Mouse (Mus musculus) lung, embryonic 15.5 days (tissue): ENCODE results near the gene Itpk1. TPM values are rescaled to one million over a fixed set of nuclear protein-coding genes. Genes with fewer than 3 reads are reported as not detected.

Source experiments
- ATAC-seq: fragments of 200-750 bp; cut with Nextera tagmentation; 2 replicates; pipeline ENCODE4 v1.8.0; 2017; ENCODE audit warnings: moderate number of reproducible peaks, borderline replicate concordance; ENCODE audit not compliant: low FRiP score, low TSS enrichment; ENCODE audit errors: extremely low read depth
- H3K27ac ChIP-seq: fragments of 300-500 bp; sonication (generic); 2 replicates; pipeline ENCODE4 v1.5.1; 2015; ENCODE audit warnings: moderate library complexity, mild to moderate bottlenecking, inconsistent platforms
- H3K27me3 ChIP-seq: fragments of 300-500 bp; sonication (generic); 2 replicates; pipeline ENCODE4 v1.6.1; 2015; ENCODE audit warnings: inconsistent platforms
- H3K36me3 ChIP-seq: fragments of 300-500 bp; sonication (generic); 2 replicates; pipeline ENCODE4 v1.6.1; 2015; ENCODE audit warnings: inconsistent platforms
- H3K4me1 ChIP-seq: fragments of 300-500 bp; sonication (generic); 2 replicates; pipeline ENCODE4 v1.6.1; 2015; ENCODE audit warnings: inconsistent platforms
- H3K4me2 ChIP-seq: fragments of 300-500 bp; sonication (generic); 2 replicates; pipeline ENCODE4 v1.6.1; 2015; ENCODE audit warnings: inconsistent platforms, mild to moderate bottlenecking, moderate library complexity
- H3K4me3 ChIP-seq: fragments of 300-500 bp; sonication (generic); 2 replicates; pipeline ENCODE4 v1.5.1; 2015; ENCODE audit warnings: mild to moderate bottlenecking, inconsistent platforms
- H3K9ac ChIP-seq: fragments of 300-500 bp; sonication (generic); 2 replicates; pipeline ENCODE4 v1.6.1; 2015; ENCODE audit warnings: inconsistent platforms
- H3K9me3 ChIP-seq: fragments of 300-500 bp; sonication (generic); 2 replicates; pipeline ENCODE4 v1.6.1; 2016; ENCODE audit warnings: inconsistent platforms
- WGBS: fragments of 180-500 bp; shearing (Covaris S2); methylation state at CpG from one replicate; pipeline ENCODE4 v1.1.7; 2015; 5-methylcytosine and 5-hydroxymethylcytosine counted together
- polyA plus RNA-seq: library from polyadenylated mRNA; unstranded; fragments of >200 nt; fragmentation: Nextera tagmentation; extraction: Ambion mirVana; gene quantifications from 2 replicates; pipeline ENCODE4 v1.2.1, GENCODE M21; 2015

The Itpk1 gene
- polyA plus RNA-seq, 1 experiment from 2014 or later: 9.6 TPM

- H3K9me3 ChIP-seq: no peaks in the 10 kb centered on the region
- 38% methylated on average over 1 of the region's 1 CpGs for WGBS
- no peak overlapping the region for H3K9ac ChIP-seq
- no peaks in the 10 kb centered on the region for H3K27me3 ChIP-seq
- no peaks in the 10 kb centered on the region for H3K36me3 ChIP-seq
- H3K4me2 ChIP-seq: no peak overlapping the region
- H3K27ac ChIP-seq: no peak overlapping the region
- no peak for ATAC-seq
- H3K4me3 ChIP-seq: no peak overlapping the region
- H3K4me1 ChIP-seq: peaks cover 16% of the 10 kb centered on the region
Measured at GRCm38 (mm10) chr12:102699156-102699555, 5.6 kb downstream of the Itpk1 start.

- Histone ChIP-seq H3K4me1 (peaks cover 7% of the 10 kb centered on the region), H3K9ac (no peak overlapping the region), H3K4me3 (no peak overlapping the region), H3K27ac (no peak overlapping the region), H3K4me2 (no peak overlapping the region), H3K9me3 (no peaks in the 10 kb centered on the region), H3K27me3 (no peaks in the 10 kb centered on the region), H3K36me3 (no peaks in the 10 kb centered on the region)
- 75% methylated on average over 1 of the region's 1 CpGs for WGBS
- no peak for ATAC-seq
Measured at GRCm38 (mm10) chr12:102698089-102698684, 6.5 kb downstream of the Itpk1 start.

GRCm38 (mm10) chr12:102697381-102697780 is 7.3 kb downstream of the Itpk1 start:
- 60% methylated on average over 7 of the region's 7 CpGs for WGBS
- Histone ChIP-seq H3K36me3 (no peaks in the 10 kb centered on the region), H3K27me3 (no peaks in the 10 kb centered on the region), H3K4me2 (no peak overlapping the region), H3K4me3 (no peak overlapping the region), H3K9ac (no peak overlapping the region), H3K4me1 (no peaks in the 10 kb centered on the region), H3K27ac (no peak overlapping the region), H3K9me3 (no peaks in the 10 kb centered on the region)
- ATAC-seq: no peak

GRCm38 (mm10) chr12:102696635-102697354 is 7.9 kb downstream of the Itpk1 start:
- no peak overlapping the region for H3K4me2 ChIP-seq
- H3K9ac ChIP-seq: no peak overlapping the region
- H3K4me1 ChIP-seq: no peaks in the 10 kb centered on the region
- no peaks in the 10 kb centered on the region for H3K27me3 ChIP-seq
- no peak for ATAC-seq
- H3K4me3 ChIP-seq: no peak overlapping the region
- no peak overlapping the region for H3K27ac ChIP-seq
- no peaks in the 10 kb centered on the region for H3K36me3 ChIP-seq
- 64% methylated on average over 14 of the region's 14 CpGs for WGBS
- H3K9me3 ChIP-seq: no peaks in the 10 kb centered on the region

- no peak for ATAC-seq
Measured at GRCm38 (mm10) chr12:102695369-102696239, 9.1 kb downstream of the Itpk1 start.

GRCm38 (mm10) chr12:102691761-102692160 is 13.0 kb downstream of the Itpk1 start:
- H3K9ac ChIP-seq: no peak overlapping the region
- H3K27me3 ChIP-seq: no peaks in the 10 kb centered on the region
- no peak overlapping the region for H3K4me3 ChIP-seq
- H3K9me3 ChIP-seq: no peaks in the 10 kb centered on the region
- no peak overlapping the region for H3K4me2 ChIP-seq
- no peak for ATAC-seq
- H3K4me1 ChIP-seq: 0 out of 2 replicates have a peak, but pooled peaks cover 4% of the 10 kb centered on the region
- H3K36me3 ChIP-seq: no peaks in the 10 kb centered on the region
- no peak overlapping the region for H3K27ac ChIP-seq
- 59% methylated on average over 7 of the region's 7 CpGs for WGBS

More at GRCm38 (mm10) chr12:102695369-102696239, 9.1 kb downstream of the Itpk1 start:
- Histone ChIP-seq H3K27ac (no peak overlapping the region), H3K4me3 (no peak overlapping the region), H3K9me3 (no peaks in the 10 kb centered on the region), H3K27me3 (no peaks in the 10 kb centered on the region), H3K9ac (no peak overlapping the region), H3K4me2 (no peak overlapping the region), H3K36me3 (no peaks in the 10 kb centered on the region), H3K4me1 (0 out of 2 replicates have a peak, but pooled peaks cover 4% of the 10 kb centered on the region)
- WGBS: 65% methylated on average over 18 of the region's 18 CpGs

GRCm38 (mm10) chr12:102691180-102691579 is 13.6 kb downstream of the Itpk1 start:
- ATAC-seq: 0 out of 2 replicates have a peak, but pooled peaks have one; percentile 33
- no peak overlapping the region for H3K27ac ChIP-seq

GRCm38 (mm10) chr12:102689773-102690563 is 14.8 kb downstream of the Itpk1 start:
- Histone ChIP-seq H3K27me3 (no peaks in the 10 kb centered on the region), H3K9ac (no peak overlapping the region), H3K27ac (no peak overlapping the region), H3K4me1 (peaks cover 14% of the 10 kb centered on the region; the same call in 1 of the 2 replicates), H3K36me3 (no peaks in the 10 kb centered on the region), H3K9me3 (no peaks in the 10 kb centered on the region), H3K4me2 (no peak overlapping the region), H3K4me3 (no peak overlapping the region)
- no peak for ATAC-seq
- WGBS: 75% methylated on average over 15 of the region's 15 CpGs

More at GRCm38 (mm10) chr12:102691180-102691579, 13.6 kb downstream of the Itpk1 start:
- H3K27me3 ChIP-seq: no peaks in the 10 kb centered on the region
- H3K9me3 ChIP-seq: no peaks in the 10 kb centered on the region
- no peak overlapping the region for H3K4me2 ChIP-seq
- no peak overlapping the region for H3K4me3 ChIP-seq
- no peak overlapping the region for H3K9ac ChIP-seq
- H3K4me1 ChIP-seq: 0 out of 2 replicates have a peak, but pooled peaks cover 4% of the 10 kb centered on the region
- WGBS: 67% methylated on average over 11 of the region's 11 CpGs
- H3K36me3 ChIP-seq: no peaks in the 10 kb centered on the region

- Histone ChIP-seq H3K9ac (no peak overlapping the region), H3K9me3 (no peaks in the 10 kb centered on the region), H3K4me3 (no peak overlapping the region), H3K27ac (no peak overlapping the region), H3K27me3 (no peaks in the 10 kb centered on the region), H3K36me3 (no peaks in the 10 kb centered on the region), H3K4me1 (peaks cover 13% of the 10 kb centered on the region; the same call in 1 of the 2 replicates), H3K4me2 (no peak overlapping the region)
- WGBS: 77% methylated on average over 5 of the region's 5 CpGs
- no peak for ATAC-seq
Measured at GRCm38 (mm10) chr12:102686321-102686720, 18.4 kb downstream of the Itpk1 start.

- no peak for ATAC-seq
- Histone ChIP-seq H3K4me2 (no peak overlapping the region), H3K4me1 (peaks cover 9% of the 10 kb centered on the region; the same call in 1 of the 2 replicates), H3K9ac (no peak overlapping the region), H3K9me3 (no peaks in the 10 kb centered on the region), H3K27me3 (no peaks in the 10 kb centered on the region), H3K36me3 (no peaks in the 10 kb centered on the region), H3K4me3 (no peak overlapping the region), H3K27ac (no peak overlapping the region)
- 37% methylated on average over 9 of the region's 9 CpGs for WGBS
Measured at GRCm38 (mm10) chr12:102685523-102685931, 19.2 kb downstream of the Itpk1 start.
